Mouse (Mus musculus) ES-Bruce4 (cell line): ENCODE measurements around the gene 1700011L22Rik.

Experiments
- CTCF ChIP-seq: IDR thresholded peaks from one replicate; pipeline ENCODE4 v1.8.1; 2011; ENCODE audit warnings: low read depth, low read length
- POLR2A ChIP-seq: IDR thresholded peaks from one replicate; pipeline ENCODE4 v1.8.1; 2011; ENCODE audit warnings: low read length; ENCODE audit not compliant: insufficient read depth

- TF ChIP-seq POLR2A (no peak), CTCF (no peak)
Measured at GRCm38 (mm10) chr8:79256076-79256705, 7.8 kb upstream of the 1700011L22Rik start.
